Mouse (Mus musculus) CH12.LX (cell line): ENCODE data around the gene Tet2. TPM values are rescaled to one million over a fixed set of nuclear protein-coding genes. Genes with fewer than 3 reads are reported as not detected.
A peak's percentile ranks its signal among the peaks of the same experiment; 100 is the strongest.

Experiments
- DNase-seq: peaks from one replicate; pipeline ENCODE4 v3.0.0-alpha.2; 2013; ENCODE audit errors: extremely low read depth
- H3K27ac ChIP-seq: 2 replicates; pipeline ENCODE4 v1.5.1; 2012; ENCODE audit warnings: low read depth, mild to moderate bottlenecking, control low read depth, moderate library complexity; ENCODE audit not compliant: insufficient read depth
- H3K27me3 ChIP-seq: replicated peaks from 2 replicates; pipeline ENCODE3; 2012; ENCODE audit warnings: inconsistent platforms
- H3K36me3 ChIP-seq, 2 experiments: replicated peaks in 1 of 2; 2 replicates each; pipeline versions ENCODE3 to v1.6.1; 2012; ENCODE audit warnings: inconsistent platforms in 1 of 2, low read length in 1 of 2, mild to moderate bottlenecking in 1 of 2, mixed read lengths in 1 of 2, moderate library complexity in 1 of 2; ENCODE audit not compliant: control insufficient read depth in 1 of 2, insufficient read depth in 1 of 2
- H3K4me1 ChIP-seq, 2 experiments: 2 replicates each; pipeline ENCODE4 v1.6.1; 2012; ENCODE audit warnings: inconsistent platforms in 1 of 2, moderate library complexity in 1 of 2; ENCODE audit not compliant: insufficient read depth in 2 of 2, control insufficient read depth in 1 of 2
- H3K4me2 ChIP-seq: 2 replicates; pipeline ENCODE4 v1.6.1; 2012; ENCODE audit warnings: low read depth, mild to moderate bottlenecking, control low read depth; ENCODE audit not compliant: poor library complexity, insufficient read depth, severe bottlenecking
- H3K4me3 ChIP-seq, 3 experiments: fragments of 150-350 bp in 1 of 3; sonication (generic) in 1 of 3; replicated peaks in 1 of 3; 2 replicates each; pipeline versions ENCODE3 to v1.5.1; 2011 to 2012; ENCODE audit warnings: low read depth in 2 of 3, low read length in 2 of 3, mild to moderate bottlenecking in 2 of 3, moderate library complexity in 2 of 3, control low read depth in 1 of 3, improper control_type of control experiment in 1 of 3, inconsistent platforms in 1 of 3, mixed read lengths in 1 of 3; ENCODE audit not compliant: poor library complexity in 1 of 3
- H3K79me2 ChIP-seq: replicated peaks from 2 replicates; pipeline ENCODE4 v1.6.1; 2012; ENCODE audit warnings: mild to moderate bottlenecking, moderate library complexity; ENCODE audit not compliant: control insufficient read depth, poor library complexity, insufficient read depth, severe bottlenecking; ENCODE audit errors: extremely low read depth
- H3K9ac ChIP-seq: 2 replicates; pipeline ENCODE4 v1.6.1; 2012; ENCODE audit warnings: low read depth, mild to moderate bottlenecking, control low read depth, moderate library complexity; ENCODE audit not compliant: insufficient read depth
- H3K9me3 ChIP-seq: replicated peaks from 2 replicates; pipeline ENCODE3; 2012; ENCODE audit warnings: low read length, inconsistent platforms, mixed read lengths
- CHD1 ChIP-seq: IDR thresholded peaks from 2 replicates; pipeline ENCODE4 v1.6.1; 2012; ENCODE audit warnings: low read depth, low read length, improper control_type of control experiment, inconsistent platforms
- CHD2 ChIP-seq: IDR thresholded peaks from 2 replicates; pipeline ENCODE4 v1.6.1; 2011; ENCODE audit warnings: low read length, improper control_type of control experiment
- CTCF ChIP-seq, 2 experiments: IDR thresholded peaks in 1 of 2; conservative IDR thresholded peaks in 1 of 2; 2 replicates each; pipeline ENCODE4 v1.5.1; 2011 to 2012; ENCODE audit warnings: low read depth in 2 of 2, low read length in 2 of 2, improper control_type of control experiment in 1 of 2, inconsistent platforms in 1 of 2, mild to moderate bottlenecking in 1 of 2, moderate library complexity in 1 of 2
- E2F4 ChIP-seq: IDR thresholded peaks from 2 replicates; pipeline ENCODE4 v1.6.1; 2011; ENCODE audit warnings: low read depth, low read length, improper control_type of control experiment; ENCODE audit not compliant: insufficient replicate concordance
- EP300 ChIP-seq: IDR thresholded peaks from 2 replicates; pipeline ENCODE4 v1.6.1; 2011; ENCODE audit warnings: low read length, improper control_type of control experiment
- GABPA ChIP-seq: IDR thresholded peaks from 2 replicates; pipeline ENCODE4 v1.6.1; 2012; ENCODE audit warnings: low read depth, low read length, improper control_type of control experiment, inconsistent platforms; ENCODE audit not compliant: insufficient replicate concordance
- JUND ChIP-seq: conservative IDR thresholded peaks from 2 replicates; pipeline ENCODE4 v1.6.1; 2011; ENCODE audit warnings: low read depth, low read length, improper control_type of control experiment
- MAFK ChIP-seq: IDR thresholded peaks from 2 replicates; pipeline ENCODE4 v1.6.1; 2011; ENCODE audit warnings: low read length, improper control_type of control experiment; ENCODE audit not compliant: insufficient replicate concordance
- MAX ChIP-seq: IDR thresholded peaks from 2 replicates; pipeline ENCODE4 v1.6.1; 2011; ENCODE audit warnings: low read length, improper control_type of control experiment
- MXI1 ChIP-seq: IDR thresholded peaks from 2 replicates; pipeline ENCODE4 v1.6.1; 2011; ENCODE audit warnings: mild to moderate bottlenecking, low read depth, low read length, improper control_type of control experiment
- MYC ChIP-seq: IDR thresholded peaks from 2 replicates; pipeline ENCODE4 v1.6.1; 2011; ENCODE audit warnings: low read depth, mild to moderate bottlenecking, improper control_type of control experiment, low read length
- NELFE ChIP-seq: IDR thresholded peaks from 2 replicates; pipeline ENCODE4 v1.6.1; 2011; ENCODE audit warnings: low read depth, low read length, improper control_type of control experiment
- RCOR1 ChIP-seq: conservative IDR thresholded peaks from 2 replicates; pipeline ENCODE4 v1.6.1; 2012; ENCODE audit warnings: low read depth, mild to moderate bottlenecking, inconsistent platforms, low read length, improper control_type of control experiment
- SIN3A ChIP-seq: IDR thresholded peaks from 2 replicates; pipeline ENCODE4 v1.6.1; 2012; ENCODE audit warnings: low read length, improper control_type of control experiment, inconsistent platforms
- TBP ChIP-seq: conservative IDR thresholded peaks from 2 replicates; pipeline ENCODE4 v1.6.1; 2011; ENCODE audit warnings: low read depth, low read length, improper control_type of control experiment
- TCF12 ChIP-seq: IDR thresholded peaks from 2 replicates; pipeline ENCODE4 v1.6.1; 2014; ENCODE audit warnings: low read depth, mild to moderate bottlenecking, inconsistent platforms, low read length, improper control_type of control experiment
- ZMIZ1 ChIP-seq: IDR thresholded peaks from 2 replicates; pipeline ENCODE4 v1.6.1; 2012; ENCODE audit warnings: low read depth, mild to moderate bottlenecking, inconsistent platforms, low read length, improper control_type of control experiment
- ZNF384 ChIP-seq: IDR thresholded peaks from 2 replicates; pipeline ENCODE4 v1.6.1; 2012; ENCODE audit warnings: low read depth, low read length, improper control_type of control experiment, inconsistent platforms
- dilution Hi-C: fragments of 300-500 bp; cut with MboI; formaldehyde crosslinking; loops from 2 replicates; pipeline ENCODE4 v1.14.3; 2020; ENCODE audit warnings: low sequenced_read_pairs; ENCODE audit not compliant: extremely low pct_unique_long_range_greater_than_20kb, extremely low pct_ligation_motif_present
- in situ Hi-C: fragments of 300-500 bp; cut with MboI; formaldehyde crosslinking; loops from 3 replicates; pipeline ENCODE4 v1.14.3; 2019; ENCODE audit warnings: low sequenced_read_pairs, low pct_ligation_motif_present, low pct_unique_long_range_greater_than_20kb, mixed read lengths
- polyA plus RNA-seq: library from polyadenylated mRNA; unstranded; fragments of >175 nt; gene quantifications from 2 replicates; pipeline ENCODE4 v1.2.1, GENCODE M21; 2012; ENCODE audit warnings: low read depth; ENCODE audit not compliant: insufficient read length
- total RNA-seq, 2 experiments: library from RNA; depleted of rRNA; stranded (reverse); fragments of 300-350 nt in 1 of 2; fragments of >200 nt in 1 of 2; gene quantifications; 2 replicates each; pipeline ENCODE4 v1.2.3; 2012 to 2014

Gene Tet2
- total and polyA plus RNA-seq, 3 experiments: 38.5 to 78.5 (median 51.3) TPM

DNA sequence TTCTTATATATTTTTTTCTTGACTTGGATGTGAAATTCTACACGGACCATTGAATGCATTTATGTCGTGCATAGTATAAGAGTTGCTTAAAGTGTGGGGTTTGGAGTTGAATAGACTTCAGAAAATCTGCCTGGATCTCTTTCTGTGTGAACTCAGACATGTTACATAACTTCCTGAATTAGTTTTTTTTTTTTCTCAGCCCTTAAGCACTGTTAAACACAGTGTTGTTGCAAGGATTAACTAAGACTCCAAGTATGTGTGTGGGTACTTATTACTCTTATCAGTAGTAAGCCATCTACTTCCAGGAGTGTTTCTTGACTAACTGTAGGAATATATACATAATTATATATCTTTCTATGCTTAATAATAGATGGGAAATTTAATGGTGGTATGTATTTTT lies 3.7 kb upstream of the Tet2 start:
- no peak for DNase-seq
- dilution Hi-C loops: no loop called here
- Histone ChIP-seq H3K4me2 (no peak overlapping the region), H3K4me3 (no peak overlapping the region), H3K27me3 (no peaks in the 10 kb centered on the region), H3K27ac (no peak overlapping the region), H3K79me2 (peaks cover 5% of the 10 kb centered on the region), H3K36me3 (no peaks in the 10 kb centered on the region), H3K9me3 (no peaks in the 10 kb centered on the region), H3K9ac (no peak overlapping the region), H3K4me1 (peaks cover 14 to 37% of the 10 kb centered on the region in 2 experiments)
- peak; percentile 56; the same call in 1 of the 2 replicates for TF ChIP-seq ZNF384
- TF ChIP-seq GABPA: no peak
- in situ Hi-C loops: no loop called here

DNA sequence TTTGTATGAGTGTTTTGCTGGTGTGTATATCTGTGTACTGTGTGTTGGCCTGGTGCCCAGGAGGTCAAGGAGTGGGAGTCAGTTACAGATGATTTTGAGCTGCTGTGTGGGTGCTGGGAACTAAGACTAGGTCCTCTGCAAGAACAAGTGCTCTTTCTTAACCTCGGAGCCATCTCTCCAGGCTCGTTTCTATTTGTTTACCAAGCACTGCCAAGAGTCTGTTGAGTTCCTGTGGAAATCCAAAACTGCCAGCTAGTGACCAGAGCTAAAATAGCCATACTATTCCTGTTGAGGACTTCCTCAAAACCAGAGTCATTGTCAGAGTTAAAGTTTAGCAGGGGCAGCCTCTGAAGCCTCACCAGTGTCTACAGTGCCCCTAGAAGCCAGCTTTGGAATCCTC lies 1.9 kb upstream of the Tet2 start:
- TF ChIP-seq JUND (no peak), CTCF (conservative IDR thresholded peaks at IDR 0.05 in 1 of 2, IDR thresholded peaks at IDR 0.05 in 1 of 2; ENCODE audit: low read depth in 2 of 2, low read length in 2 of 2) (no peak), MAFK (peak; percentile 51; the same call in 1 of the 2 replicates), MYC (no peak), TBP (no peak), RCOR1 (0 out of 2 replicates have a peak, but pooled peaks have one; percentile 44), MXI1 (0 out of 2 replicates have a peak, but pooled peaks have one; percentile 30), ZMIZ1 (0 out of 2 replicates have a peak, but pooled peaks have one; percentile 25), TCF12 (no peak), NELFE (no peak), SIN3A (0 out of 2 replicates have a peak, but pooled peaks have one; percentile 63), E2F4 (no peak), MAX (no peak), EP300 (peak; percentile 46), CHD1 (no peak; the same call in 1 of the 2 replicates), CHD2 (no peak)
- no peak overlapping the region for H3K4me2 ChIP-seq

More for the DNA sequence above, 1.9 kb upstream of the Tet2 start:
- 0 out of 2 replicates have a peak overlapping the region, but pooled peaks have one; percentile 0 for H3K27ac ChIP-seq
- H3K79me2 ChIP-seq: peaks cover 22% of the 10 kb centered on the region
- H3K4me1 ChIP-seq: peaks cover 8 to 38% of the 10 kb centered on the region in 2 experiments
- no peaks in the 10 kb centered on the region for H3K27me3 ChIP-seq
- DNase-seq: no peak
- H3K4me3 ChIP-seq: no peak overlapping the region
- in situ Hi-C loops: no loop called here
- H3K9me3 ChIP-seq: no peaks in the 10 kb centered on the region
- no peaks in the 10 kb centered on the region for H3K36me3 ChIP-seq
- H3K9ac ChIP-seq: no peak overlapping the region
- dilution Hi-C loops: no loop called here
